Mouse (Mus musculus): Measurements from ENCODE around the gene Antxr2. TPM values are rescaled to one million over a fixed set of nuclear protein-coding genes. Genes with fewer than 3 reads are reported as not detected.
A peak's percentile ranks its signal among the peaks of the same experiment; 100 is the strongest.

Antxr2 gene
- polyA plus RNA-seq, 1 experiment from 2014 or later: 28.9 TPM

GRCm38 (mm10) chr5:97839271-97839923 is 191.4 kb downstream of the Antxr2 start:
- POLR2A ChIA-PET: no interaction called here
- no peak for TF ChIP-seq CTCF (IDR thresholded peaks at IDR 0.05)
- ATAC-seq (no peak), DNase-seq (ENCODE audit: low read depth, low spot score) (no peak)
- no peaks in the 10 kb centered on the region for H3K27me3 ChIP-seq
- in situ Hi-C loops (cut with MboI; ENCODE audit: low pct_unique_long_range_greater_than_20kb): no loop called here
- CTCF ChIA-PET: interaction anchor here (1.2 kb wide), 1 partner anchor 13 kb away, joined by 3 read pairs; no protein-coding TSS in a partner anchor

DNA sequence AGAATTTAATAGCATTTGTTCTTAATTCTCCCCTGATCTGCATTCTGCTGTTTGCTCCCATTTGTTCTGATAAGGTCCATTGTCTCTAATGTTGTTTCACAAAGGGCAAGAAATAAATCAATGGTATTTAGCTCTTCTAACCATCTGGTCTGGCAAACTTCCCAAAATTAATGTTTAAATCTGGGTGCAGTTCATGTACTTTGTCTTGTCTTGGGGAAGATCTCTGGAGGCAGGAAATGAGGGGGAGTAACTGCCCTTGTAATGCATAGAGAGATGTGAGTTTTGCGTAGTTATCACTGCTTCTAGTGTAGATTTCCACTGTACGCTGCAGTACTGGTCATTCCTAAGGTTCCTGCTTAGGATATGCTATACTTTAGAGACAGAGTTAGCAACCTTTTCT is 193.5 kb downstream of the Antxr2 start:
- no peak for ATAC-seq
- POLR2A ChIA-PET: no interaction called here
- in situ Hi-C loops (cut with MboI; ENCODE audit: low pct_unique_long_range_greater_than_20kb): no loop called here
- H3K27me3 ChIP-seq: no peaks in the 10 kb centered on the region
- CTCF ChIA-PET: interaction anchor here (1.4 kb wide), 1 partner anchor 9 kb away, joined by 6 read pairs; no protein-coding TSS in a partner anchor
- no peak for DNase-seq (ENCODE audit: low read depth, low spot score)
- TF ChIP-seq CTCF (IDR thresholded peaks at IDR 0.05): no peak

GRCm38 (mm10) chr5:97835418-97835817 is 195.4 kb downstream of the Antxr2 start:
- TF ChIP-seq CTCF (IDR thresholded peaks at IDR 0.05): no peak
- no peak for ATAC-seq
- CTCF ChIA-PET: no interaction called here
- POLR2A ChIA-PET: no interaction called here
- DNase-seq (ENCODE audit: low read depth, low spot score): no peak
- in situ Hi-C loops (cut with MboI; ENCODE audit: low pct_unique_long_range_greater_than_20kb): no loop called here
- no peaks in the 10 kb centered on the region for H3K27me3 ChIP-seq

DNA sequence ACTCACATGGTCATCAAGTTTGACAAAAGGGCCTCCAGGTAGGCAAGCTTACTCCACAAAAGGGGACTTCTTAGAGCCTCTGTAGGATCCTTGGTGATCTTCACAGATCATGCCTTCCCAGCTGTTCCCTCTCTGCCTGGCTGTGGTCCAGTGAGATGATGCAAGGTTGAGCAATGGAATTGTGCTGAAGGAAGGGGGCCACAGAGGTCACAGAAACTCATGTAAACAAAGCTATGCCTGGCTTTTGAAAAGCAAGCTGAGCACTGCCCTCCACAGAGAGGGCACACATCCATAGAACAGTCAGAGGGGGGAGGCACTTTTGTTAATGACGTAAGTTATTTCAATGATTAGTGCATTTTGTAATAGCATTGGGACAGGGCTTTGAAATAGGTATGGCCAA is 196.1 kb downstream of the Antxr2 start:
- DNase-seq (ENCODE audit: low read depth, low spot score): peak; percentile 9

More for the DNA sequence above, 196.1 kb downstream of the Antxr2 start:
- no peaks in the 10 kb centered on the region for H3K27me3 ChIP-seq
- POLR2A ChIA-PET: no interaction called here
- TF ChIP-seq CTCF (IDR thresholded peaks at IDR 0.05): no peak
- in situ Hi-C loops (cut with MboI; ENCODE audit: low pct_unique_long_range_greater_than_20kb): no loop called here
- ATAC-seq: peak; percentile 84
- CTCF ChIA-PET: interaction anchor here (1.2 kb wide), 2 partner anchors 10 to 18 kb away, joined by 3 to 4 read pairs; no protein-coding TSS in a partner anchor

Other genes starting within 250 kb of the Antxr2 start
- 0.04 TPM for gene Prdm8, start 136.2 kb upstream of the Antxr2 start, polyA plus RNA-seq (2021)
- 0.68 TPM for gene Fgf5, start 223.1 kb upstream of the Antxr2 start, polyA plus RNA-seq (2021)

Measured in Patski (cell line).